Mouse (Mus musculus) thymus, postnatal 25 days (tissue): ENCODE measurements around the gene Auts2.

Experiments used
- DNase-seq: peaks from one replicate; pipeline ENCODE4 v3.0.0; 2022

The Auts2 gene

DNA sequence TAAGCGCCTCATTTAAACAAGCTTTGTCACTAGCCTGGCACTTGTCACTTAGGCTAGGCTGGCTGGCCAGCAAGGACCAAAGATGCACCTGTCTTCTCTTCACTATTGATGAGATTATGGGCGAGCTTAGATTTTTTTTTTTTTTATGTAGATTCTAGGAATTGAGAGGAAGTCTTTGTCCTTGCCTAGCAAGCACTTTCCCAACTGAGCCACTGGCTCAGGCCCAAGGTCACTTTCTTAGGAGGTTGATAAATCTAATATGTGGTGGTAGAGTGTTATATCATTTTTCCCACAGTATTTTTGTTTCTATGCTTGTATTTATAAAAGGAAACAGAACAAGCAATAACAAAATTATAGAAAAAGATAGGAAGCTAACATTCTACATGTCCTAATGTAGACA lies 571.2 kb downstream of the Auts2 start:
- no peak for DNase-seq

DNA sequence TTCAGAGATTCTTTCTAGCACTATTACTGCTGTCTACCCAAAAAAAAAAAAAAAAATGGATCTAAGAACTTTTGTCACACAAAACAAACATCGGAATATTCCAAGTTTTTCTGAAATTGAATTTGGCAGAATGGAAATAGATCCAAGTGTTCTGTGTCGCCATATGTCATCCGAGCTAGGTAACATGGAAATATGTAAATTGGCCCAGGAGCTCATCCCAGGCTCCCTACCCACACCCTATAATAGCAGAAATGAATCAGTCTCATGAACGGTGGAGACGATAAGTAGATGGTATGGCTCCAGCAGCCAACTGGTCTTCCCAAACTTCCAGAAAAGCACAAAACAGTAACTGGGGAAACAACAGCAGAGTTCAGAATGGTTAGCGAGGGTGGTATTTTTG lies 577.6 kb downstream of the Auts2 start:
- no peak for DNase-seq

DNA sequence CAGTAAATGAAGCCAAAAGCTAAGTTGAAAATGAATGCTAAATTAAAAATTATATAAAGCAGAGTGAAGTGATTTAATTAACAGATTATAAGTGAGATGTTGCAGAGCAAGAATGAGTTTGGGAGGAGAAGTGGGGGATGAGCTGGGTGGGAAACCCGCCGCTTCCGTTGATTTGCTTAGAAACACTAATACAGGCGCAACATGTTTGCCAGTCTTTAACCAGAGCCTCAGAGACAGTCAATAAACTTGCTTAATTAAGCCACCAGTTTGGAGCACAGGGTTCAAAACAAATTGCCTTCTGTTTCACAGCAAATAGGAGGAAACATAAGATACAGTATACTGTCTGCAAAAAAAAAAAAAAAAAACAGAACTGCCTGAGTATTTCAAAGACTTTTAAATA lies 579.6 kb downstream of the Auts2 start:
- no peak for DNase-seq

DNA sequence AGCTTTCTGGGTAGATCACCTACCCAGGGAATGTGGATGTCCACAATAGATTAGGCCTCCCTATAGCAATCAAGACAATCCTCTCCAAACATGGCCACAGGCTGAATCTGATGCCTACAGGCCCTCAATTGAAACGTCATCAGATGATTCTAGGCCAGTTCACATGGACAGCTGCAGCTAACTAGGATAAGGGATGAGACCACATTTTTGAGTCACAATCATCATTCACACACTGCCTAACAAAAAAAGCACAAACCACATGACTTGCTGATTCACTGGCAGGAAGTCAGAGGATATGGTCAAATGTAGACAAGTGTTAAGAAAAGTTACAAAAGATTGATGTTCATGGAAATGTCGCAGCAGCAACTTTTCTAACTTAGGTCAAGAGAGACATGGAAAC lies 581.3 kb downstream of the Auts2 start:
- no peak for DNase-seq

DNA sequence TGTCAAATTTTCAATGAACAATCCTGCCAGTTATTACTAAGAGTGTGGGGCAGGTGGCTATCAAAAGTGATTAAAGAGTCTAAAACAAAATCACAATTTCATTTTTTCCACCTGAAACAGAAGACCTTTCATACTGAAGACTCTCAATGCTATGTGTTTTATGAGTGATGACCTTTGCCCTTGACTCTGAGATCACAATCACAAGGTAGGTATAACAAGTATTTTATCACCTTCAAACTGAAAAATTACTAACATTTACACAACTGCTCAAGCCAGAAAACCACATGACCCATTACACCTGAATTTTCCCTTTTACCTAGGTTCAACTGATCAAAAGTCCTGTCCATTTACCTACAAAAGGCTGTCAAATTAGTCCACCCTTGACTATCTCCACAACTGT lies 582.7 kb downstream of the Auts2 start:
- DNase-seq = no peak

DNA sequence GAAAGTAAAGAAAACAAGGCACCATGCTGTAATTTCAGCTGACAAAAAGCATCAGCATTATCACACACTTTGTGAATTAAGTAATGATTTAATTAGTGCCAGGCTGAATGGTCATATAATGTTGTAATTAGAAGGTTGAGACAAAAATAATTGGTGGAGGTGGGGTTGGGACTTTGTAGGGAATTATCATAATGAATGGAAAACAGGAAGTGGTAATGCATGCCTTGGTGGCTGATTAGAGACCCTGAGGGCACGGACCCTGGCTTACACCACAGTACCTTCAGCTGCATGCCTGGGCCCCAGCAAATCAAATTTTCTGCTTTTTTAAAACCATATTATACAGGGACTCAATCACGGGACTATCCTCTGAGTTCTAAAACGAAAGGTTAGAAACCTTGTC lies 586.1 kb downstream of the Auts2 start:
- no peak for DNase-seq

DNA sequence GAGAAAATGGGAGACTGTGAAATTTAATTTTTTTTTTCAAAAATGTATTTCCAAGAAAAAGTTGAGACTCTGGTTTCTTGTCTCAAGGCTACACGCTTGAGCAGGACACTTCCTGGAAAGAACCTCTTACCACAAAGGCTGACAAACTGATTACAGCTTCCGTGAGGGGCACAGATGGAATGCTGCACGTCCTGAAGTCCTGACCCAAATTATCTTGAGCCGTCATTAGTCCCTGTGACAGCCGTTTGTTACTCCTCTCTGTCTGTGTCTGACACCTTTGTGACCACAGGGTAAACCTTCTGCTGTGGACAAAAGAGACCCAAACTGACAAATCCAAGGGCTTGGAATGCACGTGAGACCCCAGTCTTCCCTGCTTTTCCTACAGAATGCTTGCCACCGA lies 587.1 kb downstream of the Auts2 start:
- DNase-seq = no peak

DNA sequence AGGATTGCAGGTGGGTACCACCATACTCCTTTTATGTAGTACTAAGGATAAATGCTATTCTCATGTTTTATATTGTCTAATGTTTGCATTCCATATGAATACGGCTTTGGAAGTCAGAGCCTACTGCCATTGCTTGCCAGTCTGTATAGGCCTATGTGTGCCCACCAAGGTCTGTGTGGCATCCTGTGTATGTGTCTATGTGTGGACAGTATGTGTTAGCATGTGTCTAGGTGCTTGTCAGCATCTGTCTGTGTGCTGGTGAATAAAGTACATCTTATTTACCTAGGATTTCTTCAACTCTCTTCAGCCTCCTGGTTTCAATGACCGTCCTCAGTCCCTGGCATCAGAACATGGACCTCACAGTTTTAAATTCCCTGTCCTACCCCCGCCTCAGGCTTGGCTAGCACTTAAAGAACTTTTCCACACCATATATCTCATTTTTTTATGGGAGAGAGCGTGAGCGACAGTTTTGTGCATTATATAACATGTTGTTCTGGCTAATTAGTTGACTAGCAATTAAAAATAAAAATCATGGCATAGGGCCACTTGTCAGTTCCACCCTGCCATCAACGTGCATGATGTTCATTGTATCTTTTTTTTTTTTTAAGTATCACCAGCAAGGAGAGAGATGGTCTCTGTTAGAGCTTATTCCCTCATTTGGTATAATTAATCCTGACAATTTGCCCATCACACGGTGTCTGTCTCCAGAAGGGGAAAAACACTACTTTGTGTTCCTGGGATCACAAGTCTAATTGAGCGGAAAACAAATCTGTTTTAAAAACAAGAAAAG lies 587.7 kb downstream of the Auts2 start:
- no peak for DNase-seq

DNA sequence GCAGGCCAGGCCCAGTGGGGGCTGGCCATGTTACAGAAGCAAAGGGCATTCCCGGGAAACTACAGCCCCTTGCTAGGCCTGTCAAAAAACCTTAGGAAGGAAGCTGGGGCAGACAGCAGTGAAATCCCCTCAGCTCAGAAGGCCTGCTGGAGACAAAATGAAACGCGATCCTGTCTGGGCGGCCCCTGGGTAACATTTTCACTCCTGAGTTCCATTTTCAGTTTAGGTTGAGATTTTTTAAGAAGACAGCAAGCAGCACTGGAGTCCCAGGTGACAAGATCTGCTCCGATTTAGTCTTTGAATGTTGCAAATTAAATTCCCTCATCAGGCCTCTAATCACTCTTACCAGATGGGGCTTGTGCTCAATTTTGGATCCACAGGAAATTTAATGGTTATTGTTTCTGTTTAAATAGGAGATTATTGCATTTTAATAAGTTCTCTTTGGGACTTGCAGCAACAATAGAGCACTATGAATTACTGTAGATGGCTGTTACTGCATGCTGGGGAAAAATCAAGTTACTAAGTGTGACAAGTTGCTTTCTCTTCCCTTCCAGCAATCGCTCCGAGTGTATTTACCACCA lies 594.5 kb downstream of the Auts2 start:
- DNase-seq = no peak

DNA sequence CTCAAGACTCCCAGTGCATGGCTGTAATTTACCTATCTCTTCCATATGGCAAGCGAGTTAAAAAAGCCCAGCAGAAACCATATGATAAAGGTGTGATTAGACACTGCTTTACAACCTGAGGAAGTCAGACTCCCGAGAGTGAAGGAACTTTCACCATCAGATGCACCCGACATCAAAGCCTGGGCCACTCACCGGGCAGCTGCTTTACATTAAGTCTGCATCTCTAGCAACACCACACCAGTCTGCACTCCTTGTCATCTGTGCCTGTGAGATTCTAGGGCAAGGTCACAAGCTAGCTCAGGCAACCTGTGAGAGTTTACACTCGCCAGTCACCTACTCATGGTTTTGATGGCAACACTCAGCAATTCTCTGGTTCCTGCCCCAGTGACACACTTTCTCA lies 596.3 kb downstream of the Auts2 start:
- DNase-seq = no peak

DNA sequence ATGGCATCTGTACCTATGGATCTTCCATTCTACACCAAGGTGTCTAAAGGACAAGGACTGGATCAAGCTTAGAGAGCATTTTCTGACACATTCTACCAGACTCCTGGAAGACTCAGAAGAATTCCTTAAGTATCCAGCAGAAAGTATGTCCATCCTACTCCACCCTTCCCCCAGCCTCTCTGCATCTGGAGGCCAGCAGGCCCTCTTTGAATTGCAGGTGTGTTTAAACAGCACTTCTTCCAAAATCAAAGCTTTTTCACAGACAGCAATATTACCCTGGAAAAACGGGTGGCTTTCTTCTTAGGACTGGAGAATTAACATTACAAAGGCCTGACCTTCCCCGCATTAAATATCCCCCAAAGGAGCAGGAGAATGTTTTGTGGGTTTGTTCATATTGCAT lies 598.4 kb downstream of the Auts2 start:
- no peak for DNase-seq

DNA sequence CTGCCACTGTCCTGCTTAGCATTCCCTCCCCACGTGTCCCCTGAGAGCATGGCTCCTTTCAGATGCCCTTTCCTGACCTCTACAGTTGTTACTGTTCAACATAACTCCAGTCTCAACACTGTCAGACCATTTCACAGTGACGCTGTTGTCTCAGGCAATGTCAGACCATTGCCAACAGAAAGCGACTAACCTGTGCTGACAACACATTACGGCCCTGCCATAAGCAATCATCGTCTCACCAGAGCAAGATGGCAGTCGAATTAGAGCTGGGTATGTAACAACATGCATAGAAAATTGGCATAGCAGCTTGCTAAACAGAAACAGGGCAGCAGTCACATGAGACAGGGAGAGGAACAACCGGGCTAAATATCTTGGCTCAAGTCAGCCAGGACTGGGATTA lies 614.4 kb downstream of the Auts2 start:
- no peak for DNase-seq

DNA sequence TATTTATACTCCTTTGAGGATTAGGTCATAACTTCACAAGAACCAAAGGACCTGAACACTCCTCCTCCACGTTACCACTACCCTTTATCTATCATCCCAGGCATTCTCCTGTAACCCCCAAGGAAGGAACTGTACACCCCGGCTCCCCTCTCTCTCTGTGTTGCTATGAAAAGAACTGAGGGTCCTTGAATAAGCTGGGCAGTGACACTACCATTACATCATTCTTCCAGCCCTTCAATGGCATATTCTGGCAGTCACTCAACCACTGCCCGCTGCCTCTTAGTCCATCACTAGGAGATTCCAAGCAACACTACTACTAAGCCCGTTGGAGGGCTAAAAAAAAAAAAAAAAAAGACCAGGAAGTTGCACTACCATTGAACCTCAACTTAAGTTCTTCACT lies 620.4 kb downstream of the Auts2 start:
- no peak for DNase-seq

DNA sequence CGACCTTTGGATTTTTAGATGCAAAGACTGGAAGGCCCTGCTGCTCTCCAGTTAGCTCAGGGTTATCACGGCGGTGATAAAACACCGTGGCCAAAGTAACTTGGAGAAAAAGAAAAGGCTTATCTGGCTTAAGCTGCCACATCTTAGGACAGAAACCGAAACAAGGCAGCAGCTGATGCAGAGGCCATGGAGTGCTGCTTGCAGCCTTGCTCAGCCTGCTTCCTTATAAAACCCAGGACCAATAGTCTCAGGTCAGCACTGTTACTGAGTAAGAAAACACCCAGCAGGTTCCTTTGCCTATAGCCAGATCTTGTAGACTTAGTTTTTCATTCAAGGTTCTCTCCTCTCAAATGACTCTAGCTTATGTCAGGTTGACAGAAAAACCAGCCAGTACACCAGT lies 621.0 kb downstream of the Auts2 start:
- DNase-seq = no peak

DNA sequence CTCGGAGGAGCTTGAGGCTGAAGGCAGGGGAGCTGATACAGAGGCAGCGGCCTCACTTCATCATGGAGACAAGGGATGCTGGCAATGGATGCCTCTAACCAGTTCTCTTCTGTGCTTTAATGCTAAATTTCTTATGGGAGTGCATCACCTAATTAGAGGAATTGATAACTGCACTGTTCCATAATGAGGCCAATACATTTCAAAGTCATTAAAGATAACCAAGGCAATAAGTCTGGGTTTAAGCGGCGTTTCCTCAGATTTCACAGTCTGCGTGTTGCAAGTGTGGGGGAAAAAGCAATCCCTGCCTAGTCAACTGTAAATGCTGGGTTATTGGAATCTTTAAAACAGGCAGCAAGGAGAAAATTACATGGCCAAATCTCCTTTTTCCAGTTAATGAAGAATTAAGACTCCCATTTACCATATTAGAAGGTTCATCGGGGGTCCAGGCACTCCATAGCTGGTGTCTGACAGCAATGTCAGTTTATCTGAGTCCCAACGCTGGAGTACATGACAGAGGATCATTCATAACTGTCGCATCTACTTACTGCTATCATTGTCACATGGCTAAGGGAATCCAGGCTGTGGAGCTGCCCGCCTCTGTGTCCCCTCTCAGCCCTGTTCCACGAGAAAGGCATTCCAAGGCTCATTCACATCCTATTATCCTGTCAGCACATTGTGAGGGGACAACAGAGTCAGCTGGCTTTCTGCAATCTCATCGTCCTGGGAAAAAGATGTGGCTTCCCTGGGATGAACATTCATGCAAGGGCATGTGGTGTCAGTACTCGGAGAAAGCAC lies 623.0 kb downstream of the Auts2 start:
- DNase-seq = no peak

DNA sequence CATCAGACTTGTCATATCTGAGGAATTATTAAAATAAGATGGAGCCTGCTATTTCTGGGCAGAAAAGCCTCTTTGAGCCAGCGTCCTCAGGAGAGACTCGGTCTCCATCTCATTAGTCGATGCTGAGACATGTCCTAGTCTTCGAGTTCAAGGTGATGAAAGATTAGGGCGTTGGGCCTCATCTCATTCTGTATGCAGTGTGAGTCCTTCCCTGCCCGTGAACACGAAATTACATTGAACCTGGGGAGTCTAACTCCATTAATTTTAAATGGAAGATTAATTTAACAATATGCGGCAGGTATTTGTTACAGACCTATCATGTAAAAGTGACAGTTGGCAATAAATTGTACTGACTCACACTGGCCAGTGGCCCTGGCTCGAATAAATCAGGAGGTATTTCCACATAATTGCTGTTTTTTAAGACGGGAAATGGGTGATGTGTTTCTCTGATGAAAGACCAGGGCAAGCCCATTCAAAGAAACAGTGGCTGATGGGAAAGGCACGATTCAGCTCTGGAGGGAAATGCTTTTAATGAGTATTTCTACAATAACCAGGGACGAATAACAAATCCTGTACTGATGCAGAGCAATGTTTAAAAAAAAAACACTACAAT lies 626.2 kb downstream of the Auts2 start:
- no peak for DNase-seq

DNA sequence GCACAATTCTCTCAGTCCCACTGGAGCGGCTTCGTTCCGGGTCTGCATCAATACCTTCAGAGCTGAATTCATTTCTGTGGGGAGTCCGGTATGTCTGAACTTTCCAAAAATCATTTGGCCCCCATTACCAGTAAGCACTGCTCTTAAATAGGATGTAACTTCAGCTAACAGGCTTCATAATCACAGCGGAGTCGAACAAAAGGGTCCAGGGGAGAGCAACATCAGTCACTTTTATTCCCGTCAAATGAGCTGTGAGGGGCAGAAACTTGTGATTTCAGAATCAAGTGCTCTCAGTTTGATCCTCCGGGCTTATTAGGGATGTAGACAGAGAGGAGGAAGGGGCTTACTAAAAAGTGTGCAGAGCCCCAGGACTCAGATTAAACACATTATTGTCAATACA lies 629.6 kb downstream of the Auts2 start:
- no peak for DNase-seq

DNA sequence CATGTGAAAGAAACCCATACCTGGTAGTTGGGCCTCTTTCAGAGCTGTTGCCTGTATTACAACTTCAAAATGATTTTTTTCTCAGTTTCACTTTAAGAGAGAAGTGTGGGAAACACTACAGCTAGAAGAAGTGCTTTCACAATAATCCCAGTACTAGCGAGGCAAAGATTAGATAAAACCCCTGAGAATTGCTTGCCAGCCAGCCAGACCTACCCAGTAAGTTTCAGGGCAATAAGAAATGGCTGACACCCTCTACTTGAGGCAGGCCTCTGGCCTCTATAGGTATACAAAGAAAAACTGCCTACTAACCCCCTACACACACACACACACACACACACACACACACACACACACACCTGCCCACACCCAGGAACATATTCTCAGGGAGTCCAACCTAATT lies 630.2 kb downstream of the Auts2 start:
- DNase-seq = no peak

DNA sequence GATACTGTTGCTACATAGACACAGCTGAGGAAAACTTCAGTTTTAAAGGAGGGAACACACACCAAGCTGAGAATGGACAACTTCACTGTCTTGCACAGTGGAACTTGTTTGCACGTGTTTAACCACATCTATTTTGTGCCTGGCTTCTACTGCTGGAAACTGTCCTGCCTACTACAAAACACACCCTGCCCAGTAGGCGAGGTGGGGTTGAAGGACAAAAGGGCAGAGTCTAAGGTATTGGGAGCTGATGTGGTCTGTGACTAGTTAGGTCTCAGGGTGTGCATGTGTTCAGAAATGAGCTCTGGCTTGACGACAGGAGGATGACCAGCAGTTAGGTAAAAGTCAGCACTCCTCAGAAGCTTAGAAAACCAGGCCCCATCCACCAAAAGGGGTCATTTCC lies 636.8 kb downstream of the Auts2 start:
- DNase-seq = no peak

DNA sequence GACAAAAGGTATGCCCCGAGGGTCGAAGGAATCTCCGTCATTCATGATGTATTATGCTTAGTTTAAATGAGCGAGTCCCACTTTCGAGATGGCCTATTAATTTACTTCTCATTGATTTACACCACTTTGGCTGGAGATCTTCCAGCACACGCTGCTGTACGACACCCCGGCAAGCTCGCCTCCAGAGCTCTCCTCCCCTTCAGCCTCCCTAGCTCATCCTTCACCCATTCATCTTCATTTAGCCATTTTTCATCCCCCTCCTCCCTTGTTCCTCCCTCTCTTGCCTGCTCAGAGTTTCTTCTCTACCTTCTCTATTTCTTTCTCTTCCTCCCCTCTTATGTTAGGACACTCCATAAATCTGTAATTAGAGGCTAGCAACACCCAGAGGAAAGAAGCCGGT lies 638.7 kb downstream of the Auts2 start:
- DNase-seq = no peak

DNA sequence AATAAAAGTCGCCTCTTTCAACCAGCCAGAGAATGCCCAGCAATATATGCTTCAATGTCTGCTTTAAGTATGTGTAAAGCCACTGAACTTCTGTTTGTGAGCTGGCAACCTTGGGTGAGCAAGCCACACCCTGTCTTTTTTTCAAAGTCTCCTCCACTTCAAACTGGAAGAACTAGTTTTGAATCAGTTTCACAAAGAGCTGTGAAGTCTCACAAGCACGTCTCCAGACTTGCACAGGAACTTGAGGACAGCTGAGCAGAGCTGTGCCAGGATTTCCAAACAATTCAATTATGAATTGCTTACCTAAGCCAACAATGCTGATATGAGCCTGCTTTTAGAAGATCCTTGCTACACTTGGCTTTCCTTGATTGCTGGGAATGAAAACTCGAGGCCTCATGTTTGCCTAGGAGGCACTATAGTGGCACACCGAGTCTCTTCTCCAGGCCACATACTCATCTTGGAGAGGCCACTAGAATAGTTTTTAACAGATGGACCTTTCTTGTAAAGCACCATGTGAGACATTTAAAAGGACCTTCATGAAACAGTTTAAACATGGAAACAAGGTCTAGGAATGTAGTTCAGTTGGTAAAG lies 645.0 kb downstream of the Auts2 start:
- no peak for DNase-seq

DNA sequence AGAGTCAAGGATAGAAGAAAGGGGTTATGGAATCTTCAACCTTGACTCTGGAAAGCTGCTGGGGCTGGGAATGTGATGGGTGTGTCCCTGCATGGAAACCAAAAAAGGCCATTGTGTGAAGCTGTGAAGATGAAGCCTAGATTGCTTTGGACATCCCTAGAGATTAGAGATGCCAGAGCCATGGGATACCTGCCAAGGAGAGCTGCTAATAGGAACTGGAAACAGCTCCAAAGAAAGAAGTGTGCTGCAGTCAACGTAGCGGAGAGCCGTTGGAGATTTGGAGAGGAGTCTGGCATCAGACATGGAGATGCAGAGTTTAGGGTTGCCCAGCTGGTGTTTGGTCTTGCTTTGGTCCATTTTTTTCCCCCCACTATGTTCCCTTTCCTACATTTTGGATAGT lies 656.5 kb downstream of the Auts2 start:
- DNase-seq = no peak

DNA sequence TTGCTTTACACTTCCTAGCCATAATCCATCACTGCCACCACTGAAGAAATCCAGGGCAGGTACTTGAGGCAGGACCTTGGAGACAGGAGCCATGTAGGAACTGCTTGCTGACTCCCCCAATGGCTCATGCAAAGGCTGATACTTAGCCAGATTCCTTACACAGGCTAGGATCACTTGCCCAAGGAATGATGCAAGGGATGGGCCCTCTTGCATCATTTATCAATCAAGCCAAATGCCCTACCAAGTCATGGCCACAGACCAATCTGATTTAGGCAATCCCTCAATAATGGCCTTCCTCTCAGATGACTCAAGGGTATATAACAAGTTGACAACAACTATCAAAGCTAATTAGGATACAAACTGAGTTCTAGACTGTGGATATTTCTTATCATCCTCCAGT lies 666.6 kb downstream of the Auts2 start:
- DNase-seq = no peak
